Mouse (Mus musculus) embryonic facial prominence, embryonic 14.5 days (tissue): ENCODE data around the gene Vmn1r175. TPM values are rescaled to one million over a fixed set of nuclear protein-coding genes. Genes with fewer than 3 reads are reported as not detected.
"Not testable (repeated sequence)": the region's sequence is repeated elsewhere in the genome, so short reads cannot be mapped to it uniquely, and the experiment has no call there.

Experiments
- ATAC-seq: fragments of 200-750 bp; cut with Nextera tagmentation; 2 replicates; pipeline ENCODE4 v1.8.0; 2017; ENCODE audit warnings: low read depth, moderate number of reproducible peaks, moderate TSS enrichment
- DNase-seq: peaks from one replicate; pipeline ENCODE4 v3.0.0-alpha.2; 2015; ENCODE audit warnings: low spot score
- H3K27ac ChIP-seq: fragments of 300-500 bp; sonication (generic); replicated peaks from 2 replicates; pipeline ENCODE4 v1.5.1; 2014; ENCODE audit warnings: low read depth, mild to moderate bottlenecking, low read length, moderate library complexity
- H3K27me3 ChIP-seq: fragments of 300-500 bp; sonication (generic); replicated peaks from 2 replicates; pipeline ENCODE4 v1.6.1; 2014; ENCODE audit warnings: low read length; ENCODE audit not compliant: control insufficient read depth, insufficient read depth
- H3K36me3 ChIP-seq: fragments of 300-500 bp; sonication (generic); 2 replicates; pipeline ENCODE4 v1.6.1; 2014; ENCODE audit warnings: low read length, mixed read lengths; ENCODE audit not compliant: control insufficient read depth, insufficient read depth
- H3K4me1 ChIP-seq: fragments of 300-500 bp; sonication (generic); 2 replicates; pipeline ENCODE4 v1.6.1; 2014; ENCODE audit warnings: antibody characterized with exemption, low read length; ENCODE audit not compliant: control insufficient read depth, insufficient read depth
- H3K4me2 ChIP-seq: fragments of 300-500 bp; sonication (generic); 2 replicates; pipeline ENCODE4 v1.6.1; 2014; ENCODE audit warnings: low read depth, mild to moderate bottlenecking, low read length, moderate library complexity, mixed read lengths
- H3K4me3 ChIP-seq: fragments of 300-500 bp; sonication (generic); 2 replicates; pipeline ENCODE4 v1.5.1; 2014; ENCODE audit warnings: low read depth, mild to moderate bottlenecking, low read length
- H3K9ac ChIP-seq: fragments of 300-500 bp; sonication (generic); 2 replicates; pipeline ENCODE4 v1.6.1; 2014; ENCODE audit warnings: low read depth, mild to moderate bottlenecking, low read length, moderate library complexity, mixed read lengths
- H3K9me3 ChIP-seq: fragments of 300-500 bp; sonication (generic); 2 replicates; pipeline ENCODE4 v1.6.1; 2016; ENCODE audit warnings: low read length; ENCODE audit not compliant: control insufficient read depth
- WGBS: fragments of 180-500 bp; shearing (Covaris S2); extraction: QIAGEN DNeasy Blood & Tissue Kit; methylation state at CpG from one replicate; pipeline ENCODE4 v1.1.7; 2014; 5-methylcytosine and 5-hydroxymethylcytosine counted together
- polyA plus RNA-seq: library from polyadenylated mRNA; unstranded; fragments of >200 nt; fragmentation: Nextera tagmentation; extraction: Ambion mirVana; gene quantifications from 2 replicates; pipeline ENCODE4 v1.2.1, GENCODE M21; 2014

Vmn1r175 gene
- not detected in 2 replicates for polyA plus RNA-seq

DNA sequence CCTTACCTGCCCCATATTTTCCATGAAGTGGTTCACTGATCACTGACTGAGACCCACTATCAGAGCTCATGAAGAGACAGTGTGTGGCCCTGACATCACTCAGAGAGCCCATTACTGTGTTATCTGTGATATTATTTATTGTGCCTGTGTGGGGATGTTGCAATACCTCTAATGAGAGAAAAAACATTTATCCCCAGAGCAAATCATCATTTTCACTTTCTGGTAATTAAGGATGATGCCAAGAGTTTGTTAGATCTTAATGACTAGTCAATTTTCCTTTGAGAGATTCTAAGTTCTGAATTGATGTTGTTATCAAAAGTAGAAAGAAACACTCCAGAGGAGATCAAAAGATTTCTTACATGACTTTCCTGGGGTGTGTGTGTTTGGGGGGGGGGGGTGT, at the start of gene Vmn1r175:
Gene Vmn1r175, minus strand, starts transcription at position 101 of the 400 bp plus-strand sequence.
- not testable (repeated sequence) for ATAC-seq, H3K27ac ChIP-seq, H3K4me1 ChIP-seq, H3K4me2 ChIP-seq, DNase-seq, H3K9me3 ChIP-seq, H3K27me3 ChIP-seq, H3K9ac ChIP-seq, H3K36me3 ChIP-seq, H3K4me3 ChIP-seq

DNA sequence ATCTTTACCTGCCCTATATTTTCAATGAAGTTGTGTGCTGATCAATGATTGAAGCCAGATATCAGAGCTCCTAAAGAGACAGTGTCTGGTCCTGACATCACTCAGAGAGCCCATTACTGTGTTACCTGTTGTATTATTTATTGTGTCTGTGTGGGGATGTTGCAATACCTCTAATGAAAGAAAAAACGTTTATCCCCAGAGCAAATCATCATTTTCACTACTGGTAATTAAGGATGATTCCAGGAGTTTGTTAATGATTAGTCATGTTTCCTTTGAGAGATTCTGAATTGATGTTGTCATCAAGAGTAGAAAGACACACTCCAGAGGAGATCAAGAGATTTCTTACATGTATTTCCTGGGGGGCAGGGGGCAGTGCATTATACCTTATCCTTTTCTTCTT, 26.8 kb upstream of the Vmn1r175 start, which contains the start of gene Vmn1r176:
Gene Vmn1r176, minus strand, starts transcription at position 101 of the 400 bp plus-strand sequence.
- not testable (repeated sequence) for H3K9me3 ChIP-seq, ATAC-seq, DNase-seq, H3K4me3 ChIP-seq, H3K4me2 ChIP-seq, H3K36me3 ChIP-seq, H3K9ac ChIP-seq, H3K27ac ChIP-seq, H3K4me1 ChIP-seq, H3K27me3 ChIP-seq
- WGBS, result no CpG with 5 or more reads among the region's 1 CpGs

DNA sequence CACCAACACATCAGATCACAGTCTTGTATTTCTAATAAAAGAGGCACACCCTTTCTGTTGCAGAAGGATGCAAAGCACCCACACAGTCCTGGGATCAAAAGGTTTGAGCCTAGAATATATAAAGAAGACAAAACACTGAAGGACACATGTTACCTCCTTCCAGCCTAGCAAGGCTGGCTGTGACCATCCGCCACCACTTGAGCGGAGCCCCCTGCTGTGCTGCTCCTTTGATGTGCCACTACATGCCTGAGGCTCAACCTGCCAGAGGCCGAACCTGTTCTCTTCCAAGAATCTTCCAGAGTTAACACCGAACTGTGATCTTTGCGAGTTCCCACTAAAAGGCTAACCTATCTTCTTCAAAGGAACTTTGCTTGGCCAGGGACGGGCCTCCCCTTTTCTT, 25.9 kb downstream of the Vmn1r175 start:
- H3K36me3 ChIP-seq, result no peaks in the 10 kb centered on the region
- no peaks in the 10 kb centered on the region for H3K27me3 ChIP-seq
- H3K4me2 ChIP-seq, result no peak overlapping the region
- 0 out of 2 replicates have a peak, but pooled peaks cover 13% of the 10 kb centered on the region for H3K9me3 ChIP-seq
- no peak overlapping the region for H3K27ac ChIP-seq
- no peak overlapping the region for H3K4me3 ChIP-seq
- no peak for ATAC-seq
- no peak overlapping the region for H3K9ac ChIP-seq
- H3K4me1 ChIP-seq, result no peaks in the 10 kb centered on the region
- no peak for DNase-seq
- 82% methylated on average over 6 of the region's 6 CpGs for WGBS

Other genes with a start within 250 kb of the Vmn1r175 start
- not detected in 2 replicates for gene Vmn1r169, start 235.1 kb downstream of the Vmn1r175 start, polyA plus RNA-seq
- not detected in 2 replicates for gene Vmn1r170, start 204.5 kb downstream of the Vmn1r175 start, polyA plus RNA-seq
- not detected in 2 replicates for gene Vmn1r171, start 179.9 kb downstream of the Vmn1r175 start, polyA plus RNA-seq
- not detected in 2 replicates for gene Vmn1r172, start 152.3 kb downstream of the Vmn1r175 start, polyA plus RNA-seq
- not detected in 2 replicates for gene Vmn1r173, start 109.9 kb downstream of the Vmn1r175 start, polyA plus RNA-seq
- not detected in 2 replicates for gene Vmn1r174, start 58.4 kb downstream of the Vmn1r175 start, polyA plus RNA-seq
- gene Vmn1r176, start 26.7 kb upstream of the Vmn1r175 start, polyA plus RNA-seq, result not detected in 2 replicates
- not detected in 2 replicates for gene Vmn1r177, start 55.8 kb upstream of the Vmn1r175 start, polyA plus RNA-seq
- not detected in 2 replicates for gene Vmn1r178, start 81.4 kb upstream of the Vmn1r175 start, polyA plus RNA-seq
- gene Vmn1r179, start 116.3 kb upstream of the Vmn1r175 start, polyA plus RNA-seq, result not detected in 2 replicates
- gene Vmn1r180, start 140.0 kb upstream of the Vmn1r175 start, polyA plus RNA-seq, result not detected in 2 replicates
- not detected in 2 replicates for gene Vmn1r181, start 164.0 kb upstream of the Vmn1r175 start, polyA plus RNA-seq
- not detected in 2 replicates for gene V1rd19, start 191.0 kb upstream of the Vmn1r175 start, polyA plus RNA-seq
- gene Vmn1r183, start 242.6 kb upstream of the Vmn1r175 start, polyA plus RNA-seq, result not detected in 2 replicates